Mouse (Mus musculus): ENCODE results near the gene Runx3. TPM values are rescaled to one million over a fixed set of nuclear protein-coding genes. Genes with fewer than 3 reads are reported as not detected.

Runx3 gene
- polyA plus RNA-seq, 1 experiment from 2014 or later, result 0.83 TPM

Other genes starting within 250 kb of the Runx3 start
- 83.1 and 92.7 TPM in 2 replicates for gene Tmem50a, start 205.6 kb upstream of the Runx3 start, polyA plus RNA-seq (2015; fragmentation: Nextera tagmentation; extraction: Ambion mirVana)
- 232 and 286 TPM in 2 replicates for gene Rsrp1, start 197.1 kb upstream of the Runx3 start, polyA plus RNA-seq (2015; fragmentation: Nextera tagmentation; extraction: Ambion mirVana)
- gene Syf2, start 189.8 kb upstream of the Runx3 start, polyA plus RNA-seq (2015; fragmentation: Nextera tagmentation; extraction: Ambion mirVana), result 61.7 and 77.5 TPM in 2 replicates
- gene Clic4, start 152.2 kb downstream of the Runx3 start, polyA plus RNA-seq (2015; fragmentation: Nextera tagmentation; extraction: Ambion mirVana), result 109 and 131 TPM in 2 replicates
- gene Srrm1, start 232.7 kb downstream of the Runx3 start, polyA plus RNA-seq (2015; fragmentation: Nextera tagmentation; extraction: Ambion mirVana), result 159 and 203 TPM in 2 replicates